Mouse (Mus musculus): ENCODE results near the gene 4930544D05Rik. TPM values are rescaled to one million over a fixed set of nuclear protein-coding genes. Genes with fewer than 3 reads are reported as not detected.

4930544D05Rik gene
- total and polyA plus RNA-seq, 2 experiments from 2014 or later, result not detected

DNA sequence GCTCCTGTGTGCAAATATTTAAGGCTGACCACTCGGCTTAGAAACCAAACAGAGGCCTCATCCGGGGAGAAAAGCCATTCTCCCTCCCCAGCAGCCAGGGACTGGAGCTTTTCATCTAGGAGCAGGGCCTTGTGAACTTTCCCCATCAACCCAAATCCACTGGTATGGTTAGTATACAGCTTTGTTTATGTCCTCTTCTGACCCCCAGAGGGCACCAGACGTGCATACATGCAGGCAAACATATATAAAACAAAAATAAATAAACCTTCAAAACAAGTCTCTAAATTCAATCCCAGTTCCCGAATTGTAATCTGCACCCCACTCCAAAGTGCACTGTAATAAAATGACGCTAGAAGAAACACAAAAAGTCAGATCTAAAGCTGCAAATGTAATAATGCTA, 13.9 kb downstream of the 4930544D05Rik start:
- ATAC-seq (ENCODE audit: low FRiP score) (no peak), DNase-seq (ENCODE audit: low spot score) (no peak)
- Histone ChIP-seq H3K4me2 (ENCODE audit: low read depth, low read length, poor library complexity, severe bottlenecking) (no peak overlapping the region), H3K27me3 (ENCODE audit: insufficient read depth, low read length) (no peaks in the 10 kb centered on the region), H3K27ac (ENCODE audit: low read depth, low read length) (no peak overlapping the region), H3K36me3 (ENCODE audit: insufficient read depth, low read length) (no peaks in the 10 kb centered on the region), H3K4me1 (ENCODE audit: insufficient read depth, low read length) (no peaks in the 10 kb centered on the region), H3K9me3 (ENCODE audit: low read length) (no peaks in the 10 kb centered on the region), H3K9ac (replicated peaks; ENCODE audit: low read length, poor library complexity, severe bottlenecking) (no peak overlapping the region), H3K4me3 (ENCODE audit: low read depth, low read length) (no peak overlapping the region)
- peak; percentile 50 for TF ChIP-seq CTCF (IDR thresholded peaks at IDR 0.05)
- 60% methylated on average over 5 of the region's 5 CpGs for WGBS

DNA sequence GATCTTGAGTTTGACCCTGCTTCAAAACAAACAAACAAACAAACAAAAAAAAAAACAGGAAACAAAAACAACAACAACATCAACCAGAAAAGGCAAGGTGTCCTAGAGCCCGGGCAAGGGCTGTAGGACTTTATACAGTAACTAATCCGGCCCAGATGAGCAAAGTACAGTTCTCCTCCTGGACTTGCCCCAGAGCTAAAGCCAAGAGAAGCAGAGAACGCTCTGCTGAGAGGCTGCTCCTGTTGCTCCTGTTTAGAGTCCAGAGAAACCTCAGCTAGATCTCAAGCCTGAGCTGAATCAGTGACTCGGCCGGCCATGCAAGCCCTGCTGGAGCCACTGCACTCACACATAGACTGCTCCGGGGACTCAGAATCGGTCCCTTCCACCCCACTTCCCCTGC, 14.5 kb downstream of the 4930544D05Rik start:
- 59% methylated on average over 7 of the region's 7 CpGs for WGBS
- TF ChIP-seq CTCF (IDR thresholded peaks at IDR 0.05), result no peak
- Histone ChIP-seq H3K36me3 (ENCODE audit: insufficient read depth, low read length) (no peaks in the 10 kb centered on the region), H3K4me3 (ENCODE audit: low read depth, low read length) (no peak overlapping the region), H3K9ac (replicated peaks; ENCODE audit: low read length, poor library complexity, severe bottlenecking) (no peak overlapping the region), H3K4me1 (ENCODE audit: insufficient read depth, low read length) (no peaks in the 10 kb centered on the region), H3K27ac (ENCODE audit: low read depth, low read length) (no peak overlapping the region), H3K9me3 (ENCODE audit: low read length) (no peaks in the 10 kb centered on the region), H3K4me2 (ENCODE audit: low read depth, low read length, poor library complexity, severe bottlenecking) (no peak overlapping the region), H3K27me3 (ENCODE audit: insufficient read depth, low read length) (no peaks in the 10 kb centered on the region)
- DNase-seq (ENCODE audit: low spot score) (no peak), ATAC-seq (ENCODE audit: low FRiP score) (no peak)

- Histone ChIP-seq H3K27ac (ENCODE audit: low read depth, low read length) (no peak overlapping the region), H3K4me2 (ENCODE audit: low read depth, low read length, poor library complexity, severe bottlenecking) (no peak overlapping the region), H3K9me3 (ENCODE audit: low read length) (no peaks in the 10 kb centered on the region), H3K36me3 (ENCODE audit: insufficient read depth, low read length) (no peaks in the 10 kb centered on the region), H3K4me3 (ENCODE audit: low read depth, low read length) (no peak overlapping the region), H3K27me3 (ENCODE audit: insufficient read depth, low read length) (no peaks in the 10 kb centered on the region), H3K9ac (replicated peaks; ENCODE audit: low read length, poor library complexity, severe bottlenecking) (no peak overlapping the region), H3K4me1 (ENCODE audit: insufficient read depth, low read length) (no peaks in the 10 kb centered on the region)
- no peak for DNase-seq (ENCODE audit: low spot score)
- WGBS, result 83% methylated on average over 4 of the region's 4 CpGs
- ATAC-seq (ENCODE audit: low FRiP score), result no peak
- TF ChIP-seq CTCF (IDR thresholded peaks at IDR 0.05), result no peak
These were observed 20.0 kb downstream of the 4930544D05Rik start for GRCm38 (mm10) chr11:70635601-70636000.

- DNase-seq (ENCODE audit: low spot score) (no peak), ATAC-seq (ENCODE audit: low FRiP score) (no peak)
- H3K27ac ChIP-seq (ENCODE audit: low read depth, low read length), result no peak overlapping the region
- no peaks in the 10 kb centered on the region for H3K27me3 ChIP-seq (ENCODE audit: insufficient read depth, low read length)
- WGBS, result 94% methylated on average over 1 of the region's 1 CpGs
- H3K4me2 ChIP-seq (ENCODE audit: low read depth, low read length, poor library complexity, severe bottlenecking), result no peak overlapping the region
- no peaks in the 10 kb centered on the region for H3K9me3 ChIP-seq (ENCODE audit: low read length)
- no peak overlapping the region for H3K4me3 ChIP-seq (ENCODE audit: low read depth, low read length)
- no peaks in the 10 kb centered on the region for H3K36me3 ChIP-seq (ENCODE audit: insufficient read depth, low read length)
- TF ChIP-seq CTCF (IDR thresholded peaks at IDR 0.05), result no peak
- no peak overlapping the region for H3K9ac ChIP-seq (replicated peaks; ENCODE audit: low read length, poor library complexity, severe bottlenecking)
- H3K4me1 ChIP-seq (ENCODE audit: insufficient read depth, low read length), result no peaks in the 10 kb centered on the region
These were observed 22.1 kb downstream of the 4930544D05Rik start for GRCm38 (mm10) chr11:70637764-70638163.

- no peak for ATAC-seq (ENCODE audit: low FRiP score)
- Histone ChIP-seq H3K4me2 (ENCODE audit: low read depth, low read length, poor library complexity, severe bottlenecking) (no peak overlapping the region), H3K27ac (ENCODE audit: low read depth, low read length) (no peak overlapping the region), H3K4me1 (ENCODE audit: insufficient read depth, low read length) (no peaks in the 10 kb centered on the region), H3K4me3 (ENCODE audit: low read depth, low read length) (no peak overlapping the region), H3K27me3 (ENCODE audit: insufficient read depth, low read length) (no peaks in the 10 kb centered on the region), H3K9ac (replicated peaks; ENCODE audit: low read length, poor library complexity, severe bottlenecking) (no peak overlapping the region), H3K36me3 (ENCODE audit: insufficient read depth, low read length) (no peaks in the 10 kb centered on the region; the same call in 1 of the 2 replicates), H3K9me3 (ENCODE audit: low read length) (no peaks in the 10 kb centered on the region)
- no peak for TF ChIP-seq CTCF (IDR thresholded peaks at IDR 0.05)
- DNase-seq (ENCODE audit: low spot score), result no peak
- WGBS, result 76% methylated on average over 1 of the region's 1 CpGs
These were observed 22.6 kb downstream of the 4930544D05Rik start for GRCm38 (mm10) chr11:70638293-70638692.

DNA sequence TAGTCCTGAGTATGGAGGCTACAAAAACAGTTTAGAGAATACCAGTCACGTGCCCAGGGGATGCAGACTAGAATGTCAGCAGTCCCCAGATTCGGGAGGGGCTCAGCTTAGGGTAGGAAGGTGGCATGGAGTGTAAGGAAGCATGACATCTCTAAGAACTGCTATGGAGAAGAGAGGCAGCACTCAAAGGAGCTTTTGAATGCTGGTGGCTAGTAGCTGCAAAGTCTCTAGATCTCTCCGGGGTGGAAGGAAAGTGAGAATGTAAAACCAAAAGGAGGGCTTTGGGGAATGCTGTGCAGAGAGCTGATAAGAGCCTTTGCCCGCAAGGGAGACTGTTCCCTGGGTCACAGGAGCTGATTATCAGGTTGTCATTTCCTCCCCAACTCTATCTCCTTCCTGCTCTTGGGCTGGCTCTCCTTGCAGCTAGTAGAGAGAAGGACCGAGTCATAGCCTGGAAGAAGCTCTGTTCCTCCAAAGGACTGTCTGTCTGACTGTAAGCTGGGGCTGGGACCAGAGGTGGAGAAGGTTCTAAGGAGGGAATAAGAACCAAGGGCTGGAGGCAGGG, 23.1 kb downstream of the 4930544D05Rik start, which contains the start of gene Gp1ba:
TSS of gene Gp1ba (plus strand) at position 409 of the 565 bp plus-strand sequence.
- Histone ChIP-seq H3K4me3 (ENCODE audit: low read depth, low read length) (no peak within 1 kb of the TSS), H3K4me1 (ENCODE audit: insufficient read depth, low read length) (no peaks in the 10 kb centered on the region), H3K27ac (ENCODE audit: low read depth, low read length) (no peak within 1 kb of the TSS), H3K27me3 (ENCODE audit: insufficient read depth, low read length) (no peaks in the 10 kb centered on the region), H3K4me2 (ENCODE audit: low read depth, low read length, poor library complexity, severe bottlenecking) (no peak within 1 kb of the TSS), H3K36me3 (ENCODE audit: insufficient read depth, low read length) (no peaks in the 10 kb centered on the region; the same call in 1 of the 2 replicates), H3K9ac (replicated peaks; ENCODE audit: low read length, poor library complexity, severe bottlenecking) (no peak within 1 kb of the TSS), H3K9me3 (ENCODE audit: low read length) (no peaks in the 10 kb centered on the region)
- 54% methylated on average over 5 of the region's 5 CpGs for WGBS
- DNase-seq (ENCODE audit: low spot score), result no peak
- ATAC-seq (ENCODE audit: low FRiP score), result no peak
- no peak for TF ChIP-seq CTCF (IDR thresholded peaks at IDR 0.05)

All from midbrain, postnatal 0 days (tissue).